Mouse (Mus musculus) embryo, embryonic 10.5 days (tissue): Measurements from ENCODE around the gene Rd3.
A peak's percentile ranks its signal among the peaks of the same experiment; 100 is the strongest.

Experiments used
- DNase-seq: peaks from one replicate; pipeline ENCODE4 v3.0.0-alpha.2; 2015; ENCODE audit warnings: low spot score

Rd3 gene

GRCm38 (mm10) chr1:191977187-191977586, at the start of gene Rd3:
Gene Rd3, plus strand, starts transcription at chr1:191977370.
- peak; percentile 33 for DNase-seq

GRCm38 (mm10) chr1:191928345-191928744, 48.8 kb upstream of the Rd3 start:
- no peak for DNase-seq

GRCm38 (mm10) chr1:191929065-191929464, 48.1 kb upstream of the Rd3 start:
- no peak for DNase-seq

GRCm38 (mm10) chr1:191929897-191930524, 47.2 kb upstream of the Rd3 start:
- no peak for DNase-seq

- no peak for DNase-seq
These were observed 46.6 kb upstream of the Rd3 start for GRCm38 (mm10) chr1:191930525-191931105.

- DNase-seq: no peak
These were observed 44.7 kb upstream of the Rd3 start for GRCm38 (mm10) chr1:191932286-191932985.

- no peak for DNase-seq
These were observed 44.1 kb upstream of the Rd3 start for GRCm38 (mm10) chr1:191932986-191933632.

- DNase-seq: no peak
These were observed 33.5 kb upstream of the Rd3 start for GRCm38 (mm10) chr1:191943638-191944037.

- no peak for DNase-seq
These were observed 31.8 kb upstream of the Rd3 start for GRCm38 (mm10) chr1:191945341-191945740.

GRCm38 (mm10) chr1:191945756-191946155, 31.4 kb upstream of the Rd3 start:
- no peak for DNase-seq

GRCm38 (mm10) chr1:191946261-191946660, 30.9 kb upstream of the Rd3 start:
- no peak for DNase-seq

- DNase-seq: no peak
These were observed 30.3 kb upstream of the Rd3 start for GRCm38 (mm10) chr1:191946835-191947234.

GRCm38 (mm10) chr1:191947796-191948195, 29.4 kb upstream of the Rd3 start:
- no peak for DNase-seq

GRCm38 (mm10) chr1:191948600-191948999, 28.6 kb upstream of the Rd3 start:
- no peak for DNase-seq

GRCm38 (mm10) chr1:191950611-191951010, 26.6 kb upstream of the Rd3 start:
- no peak for DNase-seq

GRCm38 (mm10) chr1:191952733-191953335, 24.3 kb upstream of the Rd3 start:
- DNase-seq: no peak

GRCm38 (mm10) chr1:191955101-191955500, 22.1 kb upstream of the Rd3 start:
- DNase-seq: no peak

GRCm38 (mm10) chr1:191956261-191956660, 20.9 kb upstream of the Rd3 start:
- DNase-seq: no peak

- DNase-seq: no peak
These were observed 20.3 kb upstream of the Rd3 start for GRCm38 (mm10) chr1:191956871-191957270.

GRCm38 (mm10) chr1:191957321-191957720, 19.8 kb upstream of the Rd3 start:
- no peak for DNase-seq

GRCm38 (mm10) chr1:191960946-191961345, 16.2 kb upstream of the Rd3 start:
- no peak for DNase-seq

- DNase-seq: no peak
These were observed 13.8 kb upstream of the Rd3 start for GRCm38 (mm10) chr1:191963413-191963812.
